Comparison of ENCODE assay signal across 16 mouse cellular contexts in the genomic region with DNA sequence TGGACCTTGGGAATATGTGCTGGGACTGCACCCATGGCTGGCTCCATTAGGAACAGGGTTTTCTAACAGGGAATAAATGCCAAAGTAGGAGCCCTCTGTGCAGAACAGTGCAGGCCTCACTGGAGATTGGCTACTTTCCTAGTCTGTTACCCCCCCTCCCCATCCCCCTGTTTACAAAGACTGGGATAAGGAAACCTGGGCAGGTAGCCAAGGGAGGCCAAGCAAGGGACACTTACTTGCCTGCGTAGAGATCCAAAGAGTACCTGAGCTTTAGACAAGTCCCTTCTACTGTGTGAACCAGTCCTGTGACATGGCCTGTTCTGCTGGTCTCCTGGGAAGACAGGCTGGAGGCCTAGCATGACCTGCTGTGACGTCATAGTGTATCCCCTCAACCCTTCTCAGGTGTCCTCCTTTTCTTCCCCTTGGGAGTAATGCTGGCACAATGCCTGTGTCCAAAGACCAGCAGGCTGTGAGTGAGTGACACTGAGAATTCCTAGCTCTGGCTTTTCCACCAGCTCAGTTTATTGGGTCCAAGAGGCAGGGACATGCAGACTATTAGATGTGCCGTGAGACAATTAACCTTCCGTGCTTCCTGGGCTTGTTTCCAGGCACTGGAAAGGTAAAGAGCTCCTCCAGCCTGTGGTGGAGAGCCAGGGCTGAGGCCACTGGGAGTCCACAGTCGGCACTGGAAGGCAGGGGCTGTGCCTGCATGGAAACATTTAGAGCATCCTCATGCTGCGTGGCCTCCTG. TPM values are rescaled to one million over a fixed set of nuclear protein-coding genes. Genes with fewer than 3 reads are reported as not detected.
DNase-seq lines count a peak whose midpoint lies in the region; ATAC-seq and TF ChIP-seq lines count a peak whose summit lies in the region.
"Had no signal": no experiment of that assay in that cellular context is flagged by ENCODE, and none has a peak within 500 bp of the region (broad histone marks: within the 10 kb centered on the region; RNA-seq: fewer than 3 reads in every experiment).

No protein-coding gene starts in this region.

- no peaks in the 10 kb centered on the region for H3K4me1 ChIP-seq in heart, postnatal 0 days (ENCODE audit: control insufficient read depth, insufficient read depth)
- H3K4me1 ChIP-seq in midbrain, embryonic 14.5 days (ENCODE audit: control insufficient read depth, insufficient read depth, low read length) = no peaks in the 10 kb centered on the region
- H3K4me1 ChIP-seq in midbrain, embryonic 16.5 days (ENCODE audit: control insufficient read depth, insufficient read depth, low read length) = no peaks in the 10 kb centered on the region
- H3K4me1 ChIP-seq in intestine, embryonic 16.5 days (ENCODE audit: control insufficient read depth, insufficient read depth, low read length) = no peaks in the 10 kb centered on the region
- H3K4me1 ChIP-seq in stomach, embryonic 14.5 days (ENCODE audit: control insufficient read depth, insufficient read depth, low read length) = peaks cover 10% of the 10 kb centered on the region; the same call in 1 of the 2 replicates
- peaks cover 9% of the 10 kb centered on the region; the same call in 1 of the 2 replicates for H3K4me1 ChIP-seq in forebrain, embryonic 13.5 days
- H3K4me1 ChIP-seq: neural tube, embryonic 12.5 days had no signal

- no peak overlapping the region for H3K4me2 ChIP-seq in heart, postnatal 0 days (ENCODE audit: low read depth, low read length)
- no peak overlapping the region for H3K4me2 ChIP-seq in midbrain, embryonic 14.5 days (ENCODE audit: low read length)
- no peak overlapping the region for H3K4me2 ChIP-seq in midbrain, embryonic 16.5 days (ENCODE audit: low read length)
- no peak overlapping the region for H3K4me2 ChIP-seq in intestine, embryonic 16.5 days (ENCODE audit: low read depth, low read length)
- no peak overlapping the region for H3K4me2 ChIP-seq in stomach, embryonic 14.5 days (replicated peaks; ENCODE audit: low read depth, low read length)
- no peak overlapping the region for H3K4me2 ChIP-seq in forebrain, embryonic 13.5 days
- H3K4me2 ChIP-seq: neural tube, embryonic 12.5 days had no signal

- H3K36me3 ChIP-seq in heart, postnatal 0 days (replicated peaks; ENCODE audit: control insufficient read depth, insufficient read depth, low read length) = no peaks in the 10 kb centered on the region
- H3K36me3 ChIP-seq in midbrain, embryonic 14.5 days (ENCODE audit: control insufficient read depth, insufficient read depth, low read length) = no peaks in the 10 kb centered on the region
- H3K36me3 ChIP-seq in midbrain, embryonic 16.5 days (ENCODE audit: control insufficient read depth, insufficient read depth, low read length) = no peaks in the 10 kb centered on the region
- no peaks in the 10 kb centered on the region for H3K36me3 ChIP-seq in intestine, embryonic 16.5 days (ENCODE audit: control insufficient read depth, insufficient read depth, low read length)
- no peaks in the 10 kb centered on the region for H3K36me3 ChIP-seq in stomach, embryonic 14.5 days (ENCODE audit: control insufficient read depth, insufficient read depth, low read length)
- H3K36me3 ChIP-seq in forebrain, embryonic 13.5 days (ENCODE audit: poor library complexity, severe bottlenecking) = no peaks in the 10 kb centered on the region
- H3K36me3 ChIP-seq: neural tube, embryonic 12.5 days had no signal

- ATAC-seq in heart, postnatal 0 days (ENCODE audit: insufficient read depth, low read depth) = peak; percentile 87
- no peak for ATAC-seq in midbrain, embryonic 14.5 days (ENCODE audit: low FRiP score, low TSS enrichment)
- ATAC-seq in midbrain, embryonic 16.5 days = no peak
- ATAC-seq in intestine, embryonic 16.5 days = peak; percentile 73
- peak; percentile 78 for ATAC-seq in stomach, embryonic 14.5 days (ENCODE audit: insufficient number of reproducible peaks, insufficient read depth, low FRiP score, low read depth)
- no peak for ATAC-seq in forebrain, embryonic 13.5 days
- ATAC-seq: CD4-positive, CD25-positive, alpha-beta regulatory T cell, adult 4 months; Patski had no signal

- intact Hi-C loops in heart, postnatal 36 days (cut with DNase I) = no loop called here

- TF ChIP-seq CTCF in heart, postnatal 0 days (IDR thresholded peaks at IDR 0.05; ENCODE audit: low read depth) = no peak

- H3K9ac ChIP-seq in heart, postnatal 0 days (replicated peaks; ENCODE audit: low read depth, low read length) = no peak overlapping the region
- H3K9ac ChIP-seq in midbrain, embryonic 14.5 days (replicated peaks; ENCODE audit: low read length) = no peak overlapping the region
- H3K9ac ChIP-seq in midbrain, embryonic 16.5 days (ENCODE audit: low read depth, low read length) = no peak overlapping the region
- no peak overlapping the region for H3K9ac ChIP-seq in intestine, embryonic 16.5 days (ENCODE audit: low read depth, low read length)
- H3K9ac ChIP-seq in stomach, embryonic 14.5 days (replicated peaks; ENCODE audit: low read depth, low read length) = no peak overlapping the region
- no peak overlapping the region for H3K9ac ChIP-seq in forebrain, embryonic 13.5 days
- H3K9ac ChIP-seq: neural tube, embryonic 12.5 days had no signal

- WGBS in heart, postnatal 0 days = 46% methylated on average over 6 of the region's 6 CpGs
- 79% methylated on average over 6 of the region's 6 CpGs for WGBS in midbrain, embryonic 14.5 days
- WGBS in midbrain, embryonic 16.5 days = 80% methylated on average over 6 of the region's 6 CpGs
- 62% methylated on average over 6 of the region's 6 CpGs for WGBS in intestine, embryonic 16.5 days
- WGBS in stomach, embryonic 14.5 days = 60% methylated on average over 6 of the region's 6 CpGs
- WGBS in forebrain, embryonic 13.5 days = 68% methylated on average over 6 of the region's 6 CpGs

- 0 out of 2 replicates have a peak, but pooled peaks cover 8% of the 10 kb centered on the region for H3K9me3 ChIP-seq in heart, postnatal 0 days (replicated peaks; ENCODE audit: control insufficient read depth, low read length)
- H3K9me3 ChIP-seq in midbrain, embryonic 14.5 days (ENCODE audit: control insufficient read depth, low read length) = no peaks in the 10 kb centered on the region
- no peaks in the 10 kb centered on the region for H3K9me3 ChIP-seq in midbrain, embryonic 16.5 days (replicated peaks; ENCODE audit: control insufficient read depth, low read length, poor library complexity, severe bottlenecking)
- no peaks in the 10 kb centered on the region; the same call in 1 of the 2 replicates for H3K9me3 ChIP-seq in intestine, embryonic 16.5 days (ENCODE audit: control insufficient read depth, low read length)
- peaks cover 3% of the 10 kb centered on the region; the same call in 1 of the 2 replicates for H3K9me3 ChIP-seq in stomach, embryonic 14.5 days (ENCODE audit: control insufficient read depth, low read depth, low read length)
- no peaks in the 10 kb centered on the region for H3K9me3 ChIP-seq in forebrain, embryonic 13.5 days (replicated peaks)
- H3K9me3 ChIP-seq: neural tube, embryonic 12.5 days had no signal

- H3K27me3 ChIP-seq in heart, postnatal 0 days (ENCODE audit: control insufficient read depth, insufficient read depth, low read length) = no peaks in the 10 kb centered on the region
- no peaks in the 10 kb centered on the region for H3K27me3 ChIP-seq in midbrain, embryonic 14.5 days (ENCODE audit: control insufficient read depth, insufficient read depth, low read length)
- H3K27me3 ChIP-seq in midbrain, embryonic 16.5 days (ENCODE audit: control insufficient read depth, insufficient read depth, low read depth, low read length) = no peaks in the 10 kb centered on the region
- H3K27me3 ChIP-seq in intestine, embryonic 16.5 days (replicated peaks; ENCODE audit: control insufficient read depth, insufficient read depth, low read length) = no peaks in the 10 kb centered on the region
- H3K27me3 ChIP-seq in stomach, embryonic 14.5 days (ENCODE audit: control insufficient read depth, insufficient read depth, low read length) = no peaks in the 10 kb centered on the region
- H3K27me3 ChIP-seq in forebrain, embryonic 13.5 days = no peaks in the 10 kb centered on the region
- H3K27me3 ChIP-seq: neural tube, embryonic 12.5 days had no signal

- no peak overlapping the region for H3K4me3 ChIP-seq in heart, postnatal 0 days (ENCODE audit: low read depth, low read length)
- no peak overlapping the region for H3K4me3 ChIP-seq in midbrain, embryonic 14.5 days (replicated peaks; ENCODE audit: low read depth, low read length)
- H3K4me3 ChIP-seq in midbrain, embryonic 16.5 days (ENCODE audit: low read depth, low read length) = no peak overlapping the region
- no peak overlapping the region for H3K4me3 ChIP-seq in intestine, embryonic 16.5 days (ENCODE audit: low read length)
- no peak overlapping the region for H3K4me3 ChIP-seq in stomach, embryonic 14.5 days (ENCODE audit: low read depth, low read length)
- no peak overlapping the region for H3K4me3 ChIP-seq in forebrain, embryonic 13.5 days
- H3K4me3 ChIP-seq: gastrocnemius, adult 2 months; neural tube, embryonic 12.5 days had no signal

- no peak for TF ChIP-seq EP300 in heart, postnatal 0 days (IDR thresholded peaks at IDR 0.05; ENCODE audit: low read depth)

- H3K27ac ChIP-seq in heart, postnatal 0 days (ENCODE audit: low read depth) = 0 out of 2 replicates have a peak overlapping the region, but pooled peaks have one; percentile 2
- no peak overlapping the region for H3K27ac ChIP-seq in midbrain, embryonic 14.5 days (replicated peaks; ENCODE audit: low read depth, low read length)
- no peak overlapping the region for H3K27ac ChIP-seq in midbrain, embryonic 16.5 days (ENCODE audit: low read length)
- H3K27ac ChIP-seq in intestine, embryonic 16.5 days (ENCODE audit: low read length) = no peak overlapping the region
- H3K27ac ChIP-seq in stomach, embryonic 14.5 days (ENCODE audit: low read length) = no peak overlapping the region
- H3K27ac ChIP-seq in forebrain, embryonic 13.5 days = no peak overlapping the region
- H3K27ac ChIP-seq: gastrocnemius, adult 2 months; neural tube, embryonic 12.5 days had no signal

- DNase-seq in heart, postnatal 0 days (ENCODE audit: low spot score) = peak; percentile 58
- no peak for DNase-seq in heart, postnatal 36 days
- DNase-seq in midbrain, embryonic 14.5 days = peak; percentile 35
- no peak for DNase-seq in retina, postnatal 1 day
- DNase-seq: adrenal gland, postnatal 25 days; cerebellum, adult 2 months; gastrocnemius, adult 2 months; right cerebral cortex, postnatal 25 days had no signal

RNA-seq across cellular contexts. Expression of a gene that starts 37.5 kb away (rescaled TPM):
- total RNA-seq in heart, postnatal 0 days (2014; rRNA removed; ENCODE audit: low replicate concordance) = 19.6 and 23.9 TPM in 2 replicates
- 13.9 and 14.0 TPM in 2 replicates for polyA plus RNA-seq in heart, postnatal 0 days (2015; fragmentation: Nextera tagmentation; extraction: Ambion mirVana)
- 10 to 100 TPM; 13.3 to 14.9 TPM for total RNA-seq in heart, postnatal 36 days (2021)
- 23.4 and 31.6 TPM in 2 replicates for polyA plus RNA-seq in midbrain, embryonic 14.5 days (2014; fragmentation: Nextera tagmentation; extraction: Ambion mirVana)
- 23.2 and 24.2 TPM in 2 replicates for polyA plus RNA-seq in midbrain, embryonic 16.5 days (2015; fragmentation: Nextera tagmentation; extraction: Ambion mirVana)
- 39.3 and 40.5 TPM in 2 replicates for polyA plus RNA-seq in intestine, embryonic 16.5 days (2015; fragmentation: Nextera tagmentation; extraction: Ambion mirVana)
- 42.9 TPM in 2 replicates for polyA plus RNA-seq in stomach, embryonic 14.5 days (2014; fragmentation: Nextera tagmentation; extraction: Ambion mirVana)
- polyA plus RNA-seq in forebrain, embryonic 13.5 days (2015; fragmentation: Nextera tagmentation; extraction: Ambion mirVana) = 28.0 and 30.0 TPM in 2 replicates

RNA-seq across cellular contexts. Expression of a gene that starts 58.2 kb away (rescaled TPM):
- 0.92 and 0.97 TPM in 2 replicates for total RNA-seq in heart, postnatal 0 days (2014; rRNA removed; ENCODE audit: low replicate concordance)
- polyA plus RNA-seq in heart, postnatal 0 days (2015; fragmentation: Nextera tagmentation; extraction: Ambion mirVana) = 1.1 and 1.4 TPM in 2 replicates
- total RNA-seq in heart, postnatal 36 days (2021) = under 1 TPM; 0.62 to 0.67 TPM
- 0.49 and 1.5 TPM in 2 replicates for polyA plus RNA-seq in midbrain, embryonic 14.5 days (2014; fragmentation: Nextera tagmentation; extraction: Ambion mirVana)
- 0.40 and 0.55 TPM in 2 replicates for polyA plus RNA-seq in midbrain, embryonic 16.5 days (2015; fragmentation: Nextera tagmentation; extraction: Ambion mirVana)
- polyA plus RNA-seq in intestine, embryonic 16.5 days (2015; fragmentation: Nextera tagmentation; extraction: Ambion mirVana) = 0.16 and 0.18 TPM in 2 replicates
- 1.9 and 2.4 TPM in 2 replicates for polyA plus RNA-seq in stomach, embryonic 14.5 days (2014; fragmentation: Nextera tagmentation; extraction: Ambion mirVana)
- 1.2 and 1.8 TPM in 2 replicates for polyA plus RNA-seq in forebrain, embryonic 13.5 days (2015; fragmentation: Nextera tagmentation; extraction: Ambion mirVana)
- total RNA-seq: gastrocnemius, adult 2 months; megakaryocyte-erythroid progenitor cell, adult 5-6 weeks had no signal
- polyA plus RNA-seq: CD4-positive, CD25-positive, alpha-beta regulatory T cell, adult 4 months; Patski had no signal

Comparison
In these comparisons a context has a peak if more than half of its experiments do, and no peak if none do; other contexts are left out.
1. DNase-seq: peak in heart, postnatal 0 days (single experiment) and midbrain, embryonic 14.5 days (single experiment); none in heart, postnatal 36 days (0 of 2) and retina, postnatal 1 day (single experiment).
2. ATAC-seq: peak in heart, postnatal 0 days (single experiment), intestine, embryonic 16.5 days (single experiment) and stomach, embryonic 14.5 days (single experiment); none in midbrain, embryonic 14.5 days (single experiment), midbrain, embryonic 16.5 days (single experiment) and forebrain, embryonic 13.5 days (single experiment).